Mouse (Mus musculus) left cerebral cortex, postnatal 36 days (tissue): ENCODE data around the gene Tcf7l1. TPM values are rescaled to one million over a fixed set of nuclear protein-coding genes. Genes with fewer than 3 reads are reported as not detected.

Experiments used
- DNase-seq, 2 experiments: peaks; one replicate each; pipeline ENCODE4 v3.0.0; 2021 to 2022; ENCODE audit warnings: low spot score in 2 of 2, mixed read lengths in 1 of 2
- intact Hi-C: fragments of 180-260 bp; cut with DNase I; formaldehyde crosslinking; loops from one replicate; pipeline ENCODE4 v1.15.1; 2025
- total RNA-seq, 2 experiments: library from RNA; stranded (reverse); gene quantifications; 2 replicates each; pipeline ENCODE4 v1.2.3; 2021

Tcf7l1 gene
- total RNA-seq, 2 experiments from 2014 or later = 3.5 to 3.7 TPM

- peak; percentile 58 to 70 for DNase-seq
- intact Hi-C loops = loop anchor here (1.0 to 5.0 kb wide), 3 partner anchors 142 to 580 kb away; partner anchors contain the start of gene Tcf7l1
Observed at GRCm38 (mm10) chr6:72647383-72647820, 141.7 kb downstream of the Tcf7l1 start.

GRCm38 (mm10) chr6:72645364-72645763 lies 143.7 kb downstream of the Tcf7l1 start:
- intact Hi-C loops = loop anchor here (5.0 kb wide), 2 partner anchors 187 to 582 kb away; no protein-coding TSS in a partner anchor

GRCm38 (mm10) chr6:72644576-72644975 lies 144.5 kb downstream of the Tcf7l1 start:
- intact Hi-C loops = no loop called here

More at GRCm38 (mm10) chr6:72645364-72645763, 143.7 kb downstream of the Tcf7l1 start:
- DNase-seq = no peak

DNA sequence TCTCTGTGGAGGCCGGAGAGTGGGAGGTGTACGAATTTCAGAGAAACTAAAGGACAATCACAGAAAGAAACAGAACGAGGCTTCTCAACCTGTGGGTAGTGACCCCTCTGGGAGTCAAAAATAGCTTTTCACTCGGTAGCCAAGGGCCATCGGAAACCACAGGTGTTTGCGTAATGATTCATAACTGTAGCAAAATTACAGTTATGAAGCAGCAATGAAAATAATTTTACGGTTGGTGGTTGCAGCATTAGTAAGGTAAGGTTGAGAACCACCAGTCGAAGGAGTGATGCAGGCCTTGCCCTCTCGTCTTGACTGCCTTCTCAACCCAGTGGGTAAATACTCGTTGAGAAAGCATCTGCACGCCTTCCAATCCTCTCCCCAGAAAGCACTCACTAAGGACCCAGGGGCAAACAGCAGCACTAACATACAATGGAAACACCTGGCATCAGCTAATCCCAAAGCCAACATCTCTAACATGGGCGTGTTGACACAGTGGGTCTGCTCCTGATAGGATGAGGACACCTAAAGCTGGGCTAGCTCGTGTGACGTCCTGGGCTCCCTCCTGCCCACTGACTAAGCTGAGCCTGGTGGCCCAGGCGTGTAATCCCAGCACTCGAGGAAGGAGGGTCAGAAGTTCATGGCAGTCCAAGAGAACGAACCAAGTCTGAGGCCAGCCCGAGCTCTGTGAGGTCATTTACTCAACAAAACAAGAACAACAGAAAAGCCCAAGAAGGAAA lies 147.7 kb downstream of the Tcf7l1 start:
- intact Hi-C loops = no loop called here

More at GRCm38 (mm10) chr6:72644576-72644975, 144.5 kb downstream of the Tcf7l1 start:
- no peak for DNase-seq

DNA sequence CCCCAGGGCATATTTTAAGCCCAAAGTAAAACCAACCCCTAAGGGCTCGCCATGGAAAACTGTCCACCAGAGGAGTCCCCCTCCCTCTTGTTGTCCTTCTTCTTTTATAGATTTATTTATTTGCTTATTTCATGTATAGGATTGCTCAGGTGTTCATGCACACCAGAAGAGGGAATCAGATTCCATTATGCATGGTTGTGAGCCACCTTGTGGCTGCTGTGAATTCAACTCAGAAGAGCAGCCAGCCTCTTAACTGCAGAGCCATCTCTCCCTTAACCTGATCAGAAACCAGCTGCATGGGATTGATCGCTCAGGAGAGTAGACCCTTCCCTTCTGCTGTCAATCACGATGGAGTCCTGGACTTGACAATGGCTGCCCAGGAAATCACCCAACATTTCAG lies 152.1 kb downstream of the Tcf7l1 start:
- intact Hi-C loops = loop anchor here (5.0 kb wide), 1 partner anchor 190 kb away; no protein-coding TSS in a partner anchor

More for the DNA sequence above, 147.7 kb downstream of the Tcf7l1 start:
- no peak for DNase-seq

DNA sequence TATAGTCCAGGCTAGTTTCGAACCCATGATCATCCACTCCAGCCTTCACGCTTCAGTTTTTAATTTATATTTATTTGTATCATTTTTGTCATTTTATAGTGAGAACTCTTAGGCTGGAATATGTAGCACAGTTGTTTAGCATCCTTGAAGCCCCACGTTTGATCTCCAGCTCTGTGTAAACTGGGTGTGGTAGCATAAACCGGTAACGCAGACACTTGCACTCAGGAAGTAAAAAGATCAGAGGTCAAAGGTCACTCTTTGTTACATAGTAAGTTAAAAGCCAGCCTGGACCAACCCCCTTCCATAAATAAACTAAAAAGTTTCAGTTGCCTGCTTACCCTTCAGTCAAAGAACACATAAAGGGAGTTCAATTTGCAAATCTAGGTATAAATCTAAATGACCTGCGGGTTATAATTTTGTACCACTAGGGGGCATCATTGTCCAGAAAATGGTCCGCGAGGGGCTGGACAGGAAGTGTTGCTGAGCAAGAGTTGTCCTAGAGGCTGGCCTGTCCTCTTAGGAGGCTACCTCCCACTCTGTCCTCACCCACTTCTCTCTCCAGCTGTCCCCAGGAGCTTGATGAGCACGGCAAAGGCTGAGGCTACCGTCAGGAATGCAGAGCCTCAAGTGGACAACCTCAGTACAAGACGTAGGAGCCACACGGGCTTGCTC lies 153.2 kb downstream of the Tcf7l1 start:
- peak in 1 of 2 experiments; percentile 47 for DNase-seq

More for the DNA sequence above, 152.1 kb downstream of the Tcf7l1 start:
- DNase-seq = no peak

GRCm38 (mm10) chr6:72634311-72634710 lies 154.7 kb downstream of the Tcf7l1 start:
- DNase-seq = no peak
- intact Hi-C loops = no loop called here

More for the DNA sequence above, 153.2 kb downstream of the Tcf7l1 start:
- intact Hi-C loops = loop anchor here (5.0 kb wide), 1 partner anchor 191 kb away; no protein-coding TSS in a partner anchor

DNA sequence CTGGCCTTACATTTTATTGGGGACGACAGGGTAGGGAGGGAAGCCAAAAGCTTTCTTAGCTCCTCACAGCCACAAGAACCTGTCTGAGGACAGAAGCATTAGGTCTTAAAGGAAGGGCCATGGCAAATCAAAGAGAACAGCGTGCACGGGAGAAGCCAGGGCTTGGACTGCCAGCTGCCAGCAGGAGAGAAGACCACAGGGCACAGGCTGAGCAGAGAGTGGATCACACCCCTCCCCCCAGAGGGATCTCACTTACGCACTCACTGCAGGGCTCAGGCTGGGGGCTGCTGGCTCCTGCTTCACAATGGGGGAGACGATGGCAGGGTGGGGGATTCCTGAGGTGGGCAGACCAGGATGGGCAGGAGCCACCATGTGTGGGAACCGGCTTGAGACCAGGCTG lies 157.4 kb downstream of the Tcf7l1 start:
- intact Hi-C loops = no loop called here
- no peak for DNase-seq

DNA sequence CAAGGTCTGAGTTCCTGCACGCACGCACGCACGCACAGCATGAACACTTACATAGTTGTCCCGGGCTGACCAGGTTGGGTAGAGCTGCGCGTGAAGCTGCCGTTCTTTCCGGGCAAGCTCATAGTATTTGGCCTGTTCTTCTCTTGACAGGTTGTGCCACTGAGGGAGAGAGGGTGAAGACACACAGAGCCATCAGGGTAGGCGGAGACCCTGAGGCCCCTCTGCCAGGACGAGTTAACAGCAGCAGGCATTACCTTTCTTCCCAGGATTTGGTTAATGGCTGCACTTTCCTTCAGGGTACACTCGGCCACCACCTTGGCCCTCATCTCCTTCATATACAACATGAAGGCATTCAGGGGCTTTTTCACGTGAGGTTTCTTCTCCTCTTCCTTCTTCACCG lies 158.1 kb downstream of the Tcf7l1 start:
- no peak for DNase-seq
- intact Hi-C loops = no loop called here

DNA sequence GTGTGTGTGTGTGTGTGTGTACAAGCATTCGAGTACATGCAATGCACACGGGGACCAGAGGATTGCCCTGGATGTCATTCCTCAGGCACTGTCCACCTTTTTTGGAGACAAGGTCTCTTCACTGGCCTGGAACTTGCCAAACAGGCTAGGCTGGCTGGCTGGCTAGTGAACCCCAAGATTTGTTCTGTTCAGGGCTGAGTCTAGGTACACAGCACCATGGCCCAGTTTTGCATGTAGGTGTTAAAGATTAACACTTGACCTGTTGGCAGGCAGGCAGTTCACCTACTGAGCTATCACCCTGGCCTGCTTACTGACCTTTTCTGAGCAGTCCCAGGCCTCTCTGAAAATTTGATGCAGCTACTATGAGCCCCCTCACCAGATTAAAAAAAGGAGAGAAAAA lies 158.7 kb downstream of the Tcf7l1 start:
- intact Hi-C loops = no loop called here
- no peak for DNase-seq

DNA sequence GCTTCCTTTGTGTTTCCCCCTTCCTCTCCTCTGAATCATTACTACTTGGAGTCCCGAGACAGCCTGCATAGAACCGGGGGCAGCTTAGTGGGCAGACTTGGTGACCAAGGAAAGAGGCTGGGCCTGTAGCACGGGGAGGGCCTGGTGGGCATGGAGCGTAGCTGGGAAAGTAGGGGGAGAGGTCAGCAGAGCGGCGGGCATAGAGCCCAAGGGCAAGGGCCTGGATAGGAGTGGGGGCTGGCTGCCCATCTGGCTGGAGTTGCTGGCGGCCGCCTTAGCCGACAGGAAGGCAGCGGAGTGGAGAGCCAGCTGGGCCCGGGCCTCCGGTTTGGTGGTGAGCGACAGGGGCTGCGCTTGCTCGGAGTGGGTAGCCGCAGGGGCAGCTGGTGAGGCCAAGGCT lies 161.8 kb downstream of the Tcf7l1 start:
- intact Hi-C loops = no loop called here
- DNase-seq = no peak

- intact Hi-C loops = no loop called here
- no peak for DNase-seq
Observed at GRCm38 (mm10) chr6:72626391-72626790, 162.7 kb downstream of the Tcf7l1 start.

DNA sequence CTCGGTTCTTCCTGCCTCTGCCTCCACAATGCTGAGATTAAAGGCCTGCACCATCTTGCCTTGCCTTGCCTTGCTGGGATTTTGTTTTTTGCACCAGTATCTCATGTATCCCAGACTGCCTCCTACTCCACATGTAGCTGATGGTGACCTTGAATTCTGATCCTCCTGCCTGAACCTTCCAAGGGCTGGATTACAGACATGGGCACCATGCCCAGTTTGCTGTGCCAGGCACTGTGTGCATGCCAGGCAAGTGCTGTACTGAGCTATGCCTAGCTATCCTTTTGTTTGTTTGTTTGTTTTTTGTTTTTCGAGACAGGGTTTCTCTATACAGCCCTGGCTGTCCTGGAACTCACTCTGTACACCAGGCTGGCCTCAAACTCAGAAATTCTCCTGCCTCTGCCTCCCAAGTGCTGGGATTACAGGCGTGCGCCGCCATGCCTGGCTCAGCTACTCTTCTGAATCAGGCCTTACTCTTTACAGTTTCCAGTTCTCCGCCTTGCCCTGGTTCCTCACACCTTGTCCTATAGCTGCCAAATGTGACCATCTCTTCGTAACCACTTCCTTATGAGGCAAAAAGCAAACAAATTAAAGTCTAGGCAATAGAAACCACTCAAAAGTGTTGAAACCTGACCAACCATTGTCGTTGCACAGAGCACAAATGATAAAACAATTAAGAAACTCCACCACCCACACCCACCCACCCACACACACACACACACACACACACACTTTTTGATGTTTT lies 165.2 kb downstream of the Tcf7l1 start:
- no peak for DNase-seq
- intact Hi-C loops = no loop called here

DNA sequence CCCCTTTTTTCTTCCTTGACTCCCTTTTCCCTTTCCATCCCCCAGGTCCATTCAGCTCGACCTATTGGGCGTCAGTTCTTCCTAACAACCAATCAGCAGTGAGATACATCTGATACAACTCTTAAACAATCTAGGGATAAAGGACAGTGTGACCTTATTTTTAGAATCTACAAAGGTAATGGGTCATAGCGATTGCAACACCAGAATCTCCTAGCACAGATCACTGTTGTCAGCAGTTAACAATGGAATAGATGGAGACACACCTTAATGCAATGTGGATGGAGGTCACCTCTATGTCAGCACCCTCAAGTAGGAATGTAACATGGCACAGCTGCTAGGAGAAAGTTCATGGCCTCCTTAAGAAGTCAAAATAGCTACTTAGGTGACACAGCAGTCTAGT lies 166.1 kb downstream of the Tcf7l1 start:
- DNase-seq = no peak
- intact Hi-C loops = no loop called here

GRCm38 (mm10) chr6:72620920-72621319 lies 168.1 kb downstream of the Tcf7l1 start:
- no peak for DNase-seq
- intact Hi-C loops = no loop called here

- intact Hi-C loops = loop anchor here (5.0 kb wide), 1 partner anchor 282 kb away; no protein-coding TSS in a partner anchor
Observed at GRCm38 (mm10) chr6:72619734-72620532, 169.1 kb downstream of the Tcf7l1 start.

DNA sequence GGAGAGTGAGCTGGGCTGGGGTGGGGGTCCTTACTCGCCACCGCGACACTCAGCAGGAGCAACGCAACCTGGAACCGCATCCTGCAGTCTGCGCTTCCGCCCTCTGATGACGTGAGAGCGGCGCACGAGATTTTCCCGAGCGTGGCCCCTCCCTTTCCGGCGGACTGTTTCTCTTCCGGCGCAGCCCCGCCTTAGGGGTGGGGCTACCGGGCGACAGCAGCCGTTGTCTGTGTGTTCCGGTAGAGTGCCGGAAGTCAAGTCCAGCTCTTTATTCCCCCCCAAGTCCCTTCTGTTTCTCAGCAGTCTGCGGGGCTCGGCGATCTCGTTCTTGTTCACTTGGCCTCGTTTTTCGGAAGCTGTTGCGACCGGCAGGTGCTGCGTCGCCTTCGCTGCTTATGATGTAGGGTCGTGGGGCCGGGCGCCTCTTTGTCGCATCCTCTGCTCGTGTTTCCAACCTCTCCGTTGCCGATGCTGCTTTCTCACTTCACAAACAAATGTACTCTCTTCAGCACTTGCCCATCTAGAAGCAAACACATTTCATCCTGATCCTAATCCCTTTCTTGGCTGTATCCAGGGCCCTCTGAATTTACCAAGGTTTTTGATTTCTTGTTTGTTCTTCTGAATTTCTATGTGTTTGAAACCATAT lies 172.3 kb downstream of the Tcf7l1 start, which contains the start of gene Tgoln1:
Gene Tgoln1 (minus strand): TSS at position 358 of the 646 bp plus-strand sequence.
- intact Hi-C loops = loop anchor here (1.0 to 5.0 kb wide), 2 partner anchors 18 to 286 kb away; partner anchors contain the start of genes Elmod3 and Retsat
- peak; percentile 93 for DNase-seq

More at GRCm38 (mm10) chr6:72619734-72620532, 169.1 kb downstream of the Tcf7l1 start:
- no peak for DNase-seq
